Mouse (Mus musculus): ENCODE data around the gene Dnajc8. TPM values are rescaled to one million over a fixed set of nuclear protein-coding genes. Genes with fewer than 3 reads are reported as not detected.

The Dnajc8 gene
- 208 and 217 TPM in 2 replicates for polyA plus RNA-seq (2014; fragmentation: Nextera tagmentation; extraction: Ambion mirVana)

DNA sequence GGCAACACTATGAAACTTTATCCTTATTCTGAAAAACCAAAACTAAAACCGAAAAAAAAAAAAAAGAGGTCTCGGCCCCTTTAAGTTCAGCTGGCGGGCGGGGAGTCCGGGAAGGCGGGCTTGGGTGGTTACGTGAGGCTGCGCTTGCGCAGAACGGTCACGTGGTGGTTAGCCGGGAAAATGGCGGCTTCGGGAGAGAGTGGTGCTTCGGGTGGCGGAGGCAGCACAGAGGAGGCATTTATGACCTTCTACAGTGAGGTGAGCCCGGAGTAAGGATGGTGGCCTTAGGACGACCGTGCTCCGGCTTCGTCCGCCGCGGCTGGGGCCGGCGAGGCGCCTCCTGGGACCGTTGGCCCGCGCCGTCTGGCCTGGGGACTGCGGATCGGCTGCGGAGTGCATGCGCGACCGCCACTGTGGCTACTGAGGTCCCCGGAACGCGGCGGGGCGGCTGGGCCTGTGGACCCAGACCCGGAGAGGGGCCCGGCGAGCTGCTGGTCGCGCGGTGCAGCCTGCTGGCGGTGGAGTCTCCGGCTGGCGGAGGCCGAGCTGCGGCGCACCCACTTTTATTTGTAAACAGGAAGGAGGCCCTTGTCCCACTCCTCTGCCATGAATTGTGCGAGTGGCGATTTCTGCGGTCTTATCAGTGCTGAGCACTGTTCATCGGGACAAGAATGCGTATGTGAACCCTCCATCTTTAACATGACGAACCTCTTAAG lies at the start of gene Dnajc8:
Gene Dnajc8, plus strand, starts transcription at position 145 of the 716 bp plus-strand sequence.
- ATAC-seq (replicated peaks; ENCODE audit: low FRiP score) (peak; percentile 81), DNase-seq (ENCODE audit: low spot score) (peak; percentile 96)
- H3K36me3 ChIP-seq (ENCODE audit: control insufficient read depth, insufficient read depth, low read length), result peaks cover 2% of the 10 kb centered on the region; the same call in 1 of the 2 replicates
- H3K27me3 ChIP-seq (ENCODE audit: control insufficient read depth, insufficient read depth, low read length), result no peaks in the 10 kb centered on the region
- H3K4me1 ChIP-seq (replicated peaks; ENCODE audit: control insufficient read depth, insufficient read depth, low read length), result peaks cover 8% of the 10 kb centered on the region; the same call in 1 of the 2 replicates
- H3K4me3 ChIP-seq (ENCODE audit: low read depth, low read length), result peak within 1 kb of the TSS; percentile 100
- H3K9me3 ChIP-seq (ENCODE audit: control insufficient read depth, low read length), result no peaks in the 10 kb centered on the region
- WGBS, result 0% methylated on average over 60 of the region's 60 CpGs
- H3K9ac ChIP-seq (ENCODE audit: low read length), result peak within 1 kb of the TSS; percentile 93
- peak within 1 kb of the TSS; percentile 69; the same call in 1 of the 2 replicates for H3K27ac ChIP-seq (ENCODE audit: low read depth, low read length)
- peak within 1 kb of the TSS; percentile 87 for H3K4me2 ChIP-seq (ENCODE audit: low read depth, low read length, severe bottlenecking)

DNA sequence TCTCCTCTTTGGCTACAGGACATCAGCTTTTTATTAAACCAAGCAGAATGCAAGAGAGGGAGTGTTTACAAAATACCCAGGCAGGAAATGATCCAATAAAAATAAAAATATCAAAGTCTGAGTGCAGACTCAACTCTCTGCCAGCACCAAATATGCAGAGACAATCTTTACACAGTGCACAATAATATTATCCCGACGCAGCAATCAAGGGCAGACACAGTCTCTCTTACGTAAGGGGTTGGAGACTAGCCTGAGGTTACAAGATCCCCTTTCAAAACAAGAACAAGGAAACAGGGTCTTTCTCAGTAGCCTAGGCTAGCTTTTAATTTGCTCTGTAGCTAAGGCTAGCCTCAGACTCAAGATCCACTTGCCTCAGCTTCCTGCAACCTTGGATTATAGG lies 46.8 kb upstream of the Dnajc8 start:
- H3K9ac ChIP-seq (ENCODE audit: low read length), result no peak overlapping the region
- H3K27ac ChIP-seq (ENCODE audit: low read depth, low read length), result no peak overlapping the region
- WGBS, result 89% methylated on average over 3 of the region's 3 CpGs
- no peaks in the 10 kb centered on the region for H3K27me3 ChIP-seq (ENCODE audit: control insufficient read depth, insufficient read depth, low read length)
- no peaks in the 10 kb centered on the region for H3K4me1 ChIP-seq (replicated peaks; ENCODE audit: control insufficient read depth, insufficient read depth, low read length)
- DNase-seq (ENCODE audit: low spot score), result no peak
- H3K36me3 ChIP-seq (ENCODE audit: control insufficient read depth, insufficient read depth, low read length), result no peaks in the 10 kb centered on the region
- no peak for ATAC-seq (replicated peaks; ENCODE audit: low FRiP score)
- no peaks in the 10 kb centered on the region for H3K9me3 ChIP-seq (ENCODE audit: control insufficient read depth, low read length)
- no peak overlapping the region for H3K4me2 ChIP-seq (ENCODE audit: low read depth, low read length, severe bottlenecking)
- no peak overlapping the region for H3K4me3 ChIP-seq (ENCODE audit: low read depth, low read length)

DNA sequence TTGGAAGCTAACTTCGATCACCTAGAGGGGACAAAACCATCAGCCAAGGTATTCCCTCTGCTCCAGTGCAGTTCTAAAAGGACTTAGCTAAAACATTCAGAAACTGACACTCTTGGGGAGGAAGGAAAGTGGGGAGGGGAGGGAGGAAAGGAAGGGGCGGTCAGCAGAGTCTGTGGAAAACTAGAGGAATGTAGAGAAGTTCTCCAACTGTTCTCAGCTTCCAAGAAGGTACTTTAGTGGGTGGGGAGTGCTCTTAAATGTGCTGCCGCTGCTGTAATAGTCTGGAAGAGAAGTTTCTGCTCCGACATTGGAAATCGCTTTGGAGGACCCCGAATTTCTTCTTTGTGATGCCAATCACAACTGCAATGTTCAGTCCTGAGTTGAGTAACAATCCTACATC lies 46.4 kb upstream of the Dnajc8 start:
- Histone ChIP-seq H3K4me1 (replicated peaks; ENCODE audit: control insufficient read depth, insufficient read depth, low read length) (no peaks in the 10 kb centered on the region), H3K9ac (ENCODE audit: low read length) (no peak overlapping the region), H3K36me3 (ENCODE audit: control insufficient read depth, insufficient read depth, low read length) (no peaks in the 10 kb centered on the region), H3K27ac (ENCODE audit: low read depth, low read length) (no peak overlapping the region), H3K9me3 (ENCODE audit: control insufficient read depth, low read length) (no peaks in the 10 kb centered on the region), H3K4me3 (ENCODE audit: low read depth, low read length) (no peak overlapping the region), H3K4me2 (ENCODE audit: low read depth, low read length, severe bottlenecking) (no peak overlapping the region), H3K27me3 (ENCODE audit: control insufficient read depth, insufficient read depth, low read length) (no peaks in the 10 kb centered on the region)
- DNase-seq (ENCODE audit: low spot score) (no peak), ATAC-seq (replicated peaks; ENCODE audit: low FRiP score) (no peak)
- 83% methylated on average over 6 of the region's 6 CpGs for WGBS

DNA sequence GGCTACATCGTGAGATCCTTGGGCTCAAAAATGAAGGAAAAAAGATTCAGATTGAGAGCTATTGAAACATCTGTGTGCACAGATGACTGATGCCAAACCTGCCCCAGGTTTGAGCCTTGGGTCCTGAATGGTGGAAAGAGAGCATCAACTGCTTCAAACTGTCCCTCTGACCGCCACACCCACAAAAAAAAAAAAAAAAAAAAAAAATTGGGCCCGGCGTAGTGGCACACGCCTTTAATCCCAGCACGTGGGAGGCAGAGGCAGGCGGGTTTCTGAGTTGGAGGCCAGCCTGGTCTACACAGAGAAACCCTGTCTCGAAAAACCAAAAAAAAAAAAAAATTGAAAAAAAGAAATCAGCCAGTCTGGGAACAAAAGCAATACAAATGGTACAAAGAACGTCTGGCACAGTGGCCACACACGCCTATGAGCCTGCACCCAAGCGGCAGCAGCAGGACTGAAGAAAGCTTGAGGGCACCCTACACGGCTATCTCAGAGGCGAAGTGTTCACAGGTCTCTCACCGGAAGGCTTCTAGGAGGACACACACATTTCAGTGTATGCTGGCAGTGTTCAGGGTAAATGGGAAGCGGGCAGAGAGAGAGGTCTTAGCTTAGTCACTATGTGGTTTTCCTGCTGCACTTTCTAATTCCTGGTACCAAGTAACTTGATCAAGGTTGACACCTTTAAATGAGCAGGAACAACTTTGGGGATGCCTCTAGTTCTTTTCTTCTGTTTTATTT lies 44.9 kb upstream of the Dnajc8 start:
- Histone ChIP-seq H3K27ac (ENCODE audit: low read depth, low read length) (no peak overlapping the region), H3K36me3 (ENCODE audit: control insufficient read depth, insufficient read depth, low read length) (no peaks in the 10 kb centered on the region), H3K4me1 (replicated peaks; ENCODE audit: control insufficient read depth, insufficient read depth, low read length) (no peaks in the 10 kb centered on the region), H3K4me3 (ENCODE audit: low read depth, low read length) (no peak overlapping the region), H3K4me2 (ENCODE audit: low read depth, low read length, severe bottlenecking) (no peak overlapping the region), H3K27me3 (ENCODE audit: control insufficient read depth, insufficient read depth, low read length) (no peaks in the 10 kb centered on the region), H3K9me3 (ENCODE audit: control insufficient read depth, low read length) (no peaks in the 10 kb centered on the region), H3K9ac (ENCODE audit: low read length) (no peak overlapping the region)
- no peak for DNase-seq (ENCODE audit: low spot score)
- ATAC-seq (replicated peaks; ENCODE audit: low FRiP score), result no peak
- 92% methylated on average over 15 of the region's 15 CpGs for WGBS

DNA sequence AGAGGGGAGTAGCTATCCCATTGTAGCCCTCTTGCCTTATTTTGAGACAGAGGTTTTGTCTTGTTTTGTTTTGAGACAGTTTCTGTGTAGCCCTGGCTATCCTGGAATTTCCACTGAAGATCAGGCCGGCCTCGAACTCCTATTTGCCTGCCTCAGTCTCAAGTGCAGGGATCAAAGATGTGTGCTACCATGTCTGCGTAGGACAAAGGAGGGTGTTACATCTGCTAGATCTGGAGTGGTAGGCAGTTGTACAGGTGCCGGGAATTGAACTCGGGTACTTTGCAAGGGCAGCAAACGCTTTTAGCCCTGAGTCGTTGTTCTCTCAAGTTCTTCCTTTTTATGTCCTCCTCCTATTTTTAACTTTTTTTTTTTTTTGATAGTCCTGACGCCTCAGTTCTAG lies 44.3 kb upstream of the Dnajc8 start:
- no peaks in the 10 kb centered on the region for H3K4me1 ChIP-seq (replicated peaks; ENCODE audit: control insufficient read depth, insufficient read depth, low read length)
- 93% methylated on average over 8 of the region's 8 CpGs for WGBS
- ATAC-seq (replicated peaks; ENCODE audit: low FRiP score), result no peak

DNA sequence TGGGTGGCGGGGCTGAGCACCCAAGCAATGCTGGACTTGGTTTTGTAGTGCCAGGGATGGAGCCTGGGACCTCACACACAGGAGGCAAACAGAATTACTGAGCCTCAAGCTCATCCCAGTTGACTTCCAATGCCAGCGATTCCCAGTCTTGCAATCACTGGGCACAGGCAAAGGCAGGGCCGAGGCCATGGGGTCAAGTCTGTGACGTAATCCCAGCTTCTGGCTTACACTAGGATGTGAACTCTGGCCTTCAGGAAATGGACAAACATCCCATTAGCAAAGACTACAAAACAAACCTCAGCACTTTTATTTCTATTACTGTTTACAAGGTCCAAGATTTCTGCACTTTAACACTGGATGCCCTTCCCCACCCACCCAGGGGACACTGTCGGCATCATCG lies 43.6 kb upstream of the Dnajc8 start:
- 93% methylated on average over 6 of the region's 6 CpGs for WGBS
- Histone ChIP-seq H3K27ac (ENCODE audit: low read depth, low read length) (no peak overlapping the region), H3K27me3 (ENCODE audit: control insufficient read depth, insufficient read depth, low read length) (no peaks in the 10 kb centered on the region)

More for the DNA sequence above, 44.3 kb upstream of the Dnajc8 start:
- DNase-seq (ENCODE audit: low spot score), result no peak
- H3K4me3 ChIP-seq (ENCODE audit: low read depth, low read length), result no peak overlapping the region
- H3K27me3 ChIP-seq (ENCODE audit: control insufficient read depth, insufficient read depth, low read length), result no peaks in the 10 kb centered on the region
- no peaks in the 10 kb centered on the region for H3K9me3 ChIP-seq (ENCODE audit: control insufficient read depth, low read length)
- no peak overlapping the region for H3K4me2 ChIP-seq (ENCODE audit: low read depth, low read length, severe bottlenecking)
- H3K36me3 ChIP-seq (ENCODE audit: control insufficient read depth, insufficient read depth, low read length), result no peaks in the 10 kb centered on the region
- no peak overlapping the region for H3K27ac ChIP-seq (ENCODE audit: low read depth, low read length)
- H3K9ac ChIP-seq (ENCODE audit: low read length), result no peak overlapping the region

DNA sequence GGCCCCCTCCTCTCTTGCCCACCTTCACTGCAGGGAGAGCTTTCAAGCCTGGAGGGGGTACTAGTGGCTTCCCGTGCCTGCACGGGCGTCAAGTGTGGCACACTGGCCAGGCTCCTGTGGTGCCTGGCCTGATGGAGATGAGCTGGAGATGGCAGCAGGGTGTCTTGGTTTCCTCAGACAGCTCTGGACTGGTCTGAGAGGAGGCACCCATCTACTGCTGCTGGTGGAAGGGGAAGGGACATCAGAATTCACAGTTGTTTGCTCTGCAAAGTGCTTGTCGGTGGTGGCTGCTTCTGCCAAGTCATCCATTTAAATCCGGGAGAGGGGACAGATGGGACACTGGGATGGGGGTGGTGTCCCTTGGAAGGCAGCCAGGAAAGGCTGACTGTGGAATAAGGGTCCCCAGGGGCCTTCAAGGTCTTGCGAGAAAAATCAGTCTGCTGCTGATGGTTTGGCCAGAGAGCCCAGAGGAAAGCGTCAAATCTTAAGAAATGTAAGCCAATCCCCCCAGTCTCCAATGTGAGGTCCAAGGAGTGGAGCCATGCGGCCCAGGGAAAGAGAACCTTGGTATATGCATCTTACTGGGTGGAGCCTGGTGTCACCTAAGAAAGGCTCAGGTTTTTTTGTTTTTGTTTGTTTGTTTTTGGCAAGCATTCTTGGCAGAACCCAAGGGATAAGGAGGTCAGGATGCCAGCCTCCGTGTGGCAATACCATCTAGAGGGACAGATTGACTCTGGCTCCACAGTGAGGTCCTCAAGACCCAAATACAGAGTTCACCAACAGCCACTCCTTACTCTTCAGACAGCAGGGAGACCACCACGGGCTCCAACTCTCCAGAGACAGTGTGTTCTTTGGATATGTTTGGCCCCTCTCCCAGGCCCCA lies 42.9 kb upstream of the Dnajc8 start:
- Histone ChIP-seq H3K36me3 (ENCODE audit: control insufficient read depth, insufficient read depth, low read length) (no peaks in the 10 kb centered on the region; the same call in 1 of the 2 replicates), H3K9ac (ENCODE audit: low read length) (no peak overlapping the region), H3K4me2 (ENCODE audit: low read depth, low read length, severe bottlenecking) (no peak overlapping the region), H3K9me3 (ENCODE audit: control insufficient read depth, low read length) (no peaks in the 10 kb centered on the region), H3K27ac (ENCODE audit: low read depth, low read length) (no peak overlapping the region), H3K27me3 (ENCODE audit: control insufficient read depth, insufficient read depth, low read length) (no peaks in the 10 kb centered on the region), H3K4me3 (ENCODE audit: low read depth, low read length) (no peak overlapping the region), H3K4me1 (replicated peaks; ENCODE audit: control insufficient read depth, insufficient read depth, low read length) (no peaks in the 10 kb centered on the region)
- DNase-seq (ENCODE audit: low spot score) (no peak), ATAC-seq (replicated peaks; ENCODE audit: low FRiP score) (no peak)
- 86% methylated on average over 10 of the region's 10 CpGs for WGBS

More for the DNA sequence above, 43.6 kb upstream of the Dnajc8 start:
- Histone ChIP-seq H3K9me3 (ENCODE audit: control insufficient read depth, low read length) (no peaks in the 10 kb centered on the region), H3K36me3 (ENCODE audit: control insufficient read depth, insufficient read depth, low read length) (no peaks in the 10 kb centered on the region; the same call in 1 of the 2 replicates), H3K4me2 (ENCODE audit: low read depth, low read length, severe bottlenecking) (no peak overlapping the region), H3K4me3 (ENCODE audit: low read depth, low read length) (no peak overlapping the region), H3K4me1 (replicated peaks; ENCODE audit: control insufficient read depth, insufficient read depth, low read length) (no peaks in the 10 kb centered on the region), H3K9ac (ENCODE audit: low read length) (no peak overlapping the region)
- DNase-seq (ENCODE audit: low spot score) (no peak), ATAC-seq (replicated peaks; ENCODE audit: low FRiP score) (no peak)

DNA sequence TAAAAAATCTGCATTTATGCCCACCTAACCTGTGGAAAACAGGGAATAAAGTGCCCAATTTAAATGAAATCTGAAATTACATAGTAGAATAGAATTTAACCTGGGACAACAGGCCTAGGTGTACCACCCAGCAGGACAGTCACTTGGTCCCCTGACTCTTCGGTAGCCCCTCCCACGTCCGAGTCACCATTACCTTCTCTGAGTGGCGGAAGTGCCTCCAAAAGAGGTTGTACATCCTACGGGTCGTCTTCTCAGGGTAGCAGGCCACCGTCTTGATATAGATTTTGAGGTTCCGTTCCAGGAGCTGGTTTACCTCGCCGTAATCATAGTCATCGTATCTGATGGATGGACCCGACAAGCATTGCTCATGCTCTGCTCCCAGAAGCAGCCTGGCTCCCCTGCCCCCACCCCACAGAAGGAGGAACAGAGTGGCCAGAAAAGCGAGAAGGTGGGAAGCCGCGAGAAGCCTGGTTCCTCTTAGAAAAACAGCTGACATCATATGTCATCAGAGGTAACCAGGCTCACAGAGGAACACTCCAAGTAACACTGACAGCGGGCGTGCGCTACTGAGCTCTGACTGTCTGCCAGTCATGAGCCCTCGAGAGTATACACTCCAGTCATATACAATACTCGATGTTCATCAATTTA lies 41.0 kb upstream of the Dnajc8 start:
- Histone ChIP-seq H3K9ac (ENCODE audit: low read length) (no peak overlapping the region), H3K36me3 (ENCODE audit: control insufficient read depth, insufficient read depth, low read length) (no peaks in the 10 kb centered on the region; the same call in 1 of the 2 replicates), H3K27ac (ENCODE audit: low read depth, low read length) (no peak overlapping the region), H3K4me2 (ENCODE audit: low read depth, low read length, severe bottlenecking) (no peak overlapping the region), H3K27me3 (ENCODE audit: control insufficient read depth, insufficient read depth, low read length) (no peaks in the 10 kb centered on the region), H3K4me1 (replicated peaks; ENCODE audit: control insufficient read depth, insufficient read depth, low read length) (no peaks in the 10 kb centered on the region), H3K4me3 (ENCODE audit: low read depth, low read length) (no peak overlapping the region), H3K9me3 (ENCODE audit: control insufficient read depth, low read length) (no peaks in the 10 kb centered on the region)
- 93% methylated on average over 20 of the region's 20 CpGs for WGBS
- DNase-seq (ENCODE audit: low spot score) (no peak), ATAC-seq (replicated peaks; ENCODE audit: low FRiP score) (no peak)
